Mouse (Mus musculus): ENCODE data around the gene Fam189b.

DNA sequence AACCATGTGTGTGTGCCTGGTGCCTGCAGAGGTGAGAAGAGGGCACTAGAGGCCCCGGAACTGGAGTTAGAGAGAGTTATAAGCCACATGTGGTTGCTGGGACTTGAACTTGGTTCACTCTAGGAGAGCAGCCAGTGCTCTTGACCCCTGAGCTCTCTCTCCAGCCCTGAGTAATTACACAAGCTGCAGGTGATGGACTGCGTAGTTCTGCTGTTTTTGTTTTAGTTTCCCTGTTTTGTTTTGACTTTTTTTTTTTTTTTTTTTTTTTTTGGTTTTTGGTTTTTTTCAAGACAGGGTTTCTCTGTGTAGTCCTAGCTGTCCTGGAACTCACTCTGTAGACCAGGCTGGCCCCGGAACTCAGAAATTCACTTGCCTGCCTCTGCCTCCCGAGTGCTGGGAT, 21.2 kb upstream of the Fam189b start:
- TF ChIP-seq GATA1 (IDR thresholded peaks at IDR 0.05; ENCODE audit: low read length) (no peak), TAL1 (IDR thresholded peaks at IDR 0.05; ENCODE audit: low read length) (no peak)

Data from erythroblast, embryonic 14.5 days (primary cell).